Mouse (Mus musculus): ENCODE results near the gene Egfl7. TPM values are rescaled to one million over a fixed set of nuclear protein-coding genes. Genes with fewer than 3 reads are reported as not detected.

Gene Egfl7
- polyA plus RNA-seq, 1 experiment from 2014 or later: 55.1 TPM

GRCm38 (mm10) chr2:26578369-26578768 is 1.4 kb upstream of the Egfl7 start:
- H3K27me3 ChIP-seq: 0 out of 2 replicates have a peak, but pooled peaks cover 3% of the 10 kb centered on the region
- H3K4me2 ChIP-seq: no peak overlapping the region
- no peaks in the 10 kb centered on the region for H3K36me3 ChIP-seq (replicated peaks)
- H3K4me3 ChIP-seq (replicated peaks): no peak overlapping the region
- H3K9ac ChIP-seq: no peak overlapping the region
- no peaks in the 10 kb centered on the region for H3K9me3 ChIP-seq (replicated peaks)
- peak overlapping the region; percentile 24; the same call in 1 of the 2 replicates for H3K27ac ChIP-seq (replicated peaks)
- 18% methylated on average over 6 of the region's 6 CpGs for WGBS (ENCODE audit: insufficient replicate concordance)
- peak; percentile 37; the same call in 1 of the 2 replicates for ATAC-seq (ENCODE audit: insufficient read depth)
- H3K4me1 ChIP-seq (replicated peaks): peaks cover 43% of the 10 kb centered on the region

GRCm38 (mm10) chr2:26580751-26581150 is 937 bp downstream of the Egfl7 start:
- Histone ChIP-seq H3K4me2 (no peak overlapping the region), H3K27me3 (peaks cover 22% of the 10 kb centered on the region), H3K9me3 (replicated peaks) (no peaks in the 10 kb centered on the region), H3K36me3 (replicated peaks) (no peaks in the 10 kb centered on the region), H3K4me3 (replicated peaks) (no peak overlapping the region), H3K27ac (replicated peaks) (no peak overlapping the region), H3K4me1 (replicated peaks) (peaks cover 27% of the 10 kb centered on the region), H3K9ac (no peak overlapping the region)
- no peak for ATAC-seq (ENCODE audit: insufficient read depth)
- WGBS (ENCODE audit: insufficient replicate concordance): 44% methylated on average over 5 of the region's 5 CpGs

DNA sequence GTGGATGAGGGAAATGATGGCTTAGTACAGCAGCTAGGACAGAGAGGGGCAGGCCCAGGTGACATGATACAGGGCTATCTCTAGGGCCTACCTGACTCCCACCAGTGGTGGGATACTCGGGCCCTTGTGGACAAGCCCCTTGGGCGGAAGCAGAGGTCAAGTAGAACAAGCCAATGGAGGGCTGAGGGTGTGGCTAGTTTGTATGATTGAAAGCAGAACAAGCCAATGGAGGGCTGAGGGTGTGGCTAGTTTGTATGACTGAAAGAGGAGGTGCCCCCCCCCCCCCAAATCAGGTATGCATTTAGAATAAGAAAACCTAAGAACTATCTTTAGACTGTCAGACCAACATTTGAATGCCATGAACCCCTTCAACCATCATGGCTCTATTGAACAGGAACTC is 2.4 kb downstream of the Egfl7 start:
- Histone ChIP-seq H3K27ac (replicated peaks) (no peak overlapping the region), H3K36me3 (replicated peaks) (no peaks in the 10 kb centered on the region), H3K9ac (no peak overlapping the region), H3K9me3 (replicated peaks) (no peaks in the 10 kb centered on the region), H3K4me1 (replicated peaks) (peaks cover 27% of the 10 kb centered on the region), H3K27me3 (peaks cover 27% of the 10 kb centered on the region), H3K4me3 (replicated peaks) (no peak overlapping the region), H3K4me2 (no peak overlapping the region)
- WGBS (ENCODE audit: insufficient replicate concordance): 44% methylated on average over 2 of the region's 2 CpGs
- ATAC-seq (ENCODE audit: insufficient read depth): no peak

DNA sequence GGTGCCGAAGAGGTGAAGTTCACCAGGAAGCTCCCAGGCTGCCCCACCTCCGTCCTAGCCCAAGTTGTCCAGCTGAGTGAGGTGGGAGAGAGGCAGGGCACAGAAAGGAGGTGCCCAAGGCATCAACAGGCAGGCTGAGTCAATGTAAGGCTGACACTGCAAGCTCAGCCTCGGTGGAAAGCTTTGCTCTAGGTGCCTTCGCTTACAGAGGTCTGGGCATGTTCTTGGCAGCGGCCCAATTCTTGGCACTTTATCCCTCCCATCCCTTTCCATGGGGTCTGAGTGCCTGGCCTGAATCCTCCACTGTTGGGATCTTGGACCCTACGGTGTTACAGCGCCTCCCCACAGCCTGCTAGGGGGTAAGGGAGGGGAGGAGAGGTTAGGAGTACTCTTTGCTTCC is 2.9 kb downstream of the Egfl7 start:
- H3K9ac ChIP-seq: no peak overlapping the region
- no peak for ATAC-seq (ENCODE audit: insufficient read depth)
- H3K4me2 ChIP-seq: no peak overlapping the region
- H3K9me3 ChIP-seq (replicated peaks): no peaks in the 10 kb centered on the region
- no peak overlapping the region for H3K27ac ChIP-seq (replicated peaks)
- peaks cover 27% of the 10 kb centered on the region for H3K27me3 ChIP-seq
- 52% methylated on average over 7 of the region's 7 CpGs for WGBS (ENCODE audit: insufficient replicate concordance)
- peaks cover 28% of the 10 kb centered on the region for H3K4me1 ChIP-seq (replicated peaks)
- no peaks in the 10 kb centered on the region for H3K36me3 ChIP-seq (replicated peaks)
- no peak overlapping the region for H3K4me3 ChIP-seq (replicated peaks)

DNA sequence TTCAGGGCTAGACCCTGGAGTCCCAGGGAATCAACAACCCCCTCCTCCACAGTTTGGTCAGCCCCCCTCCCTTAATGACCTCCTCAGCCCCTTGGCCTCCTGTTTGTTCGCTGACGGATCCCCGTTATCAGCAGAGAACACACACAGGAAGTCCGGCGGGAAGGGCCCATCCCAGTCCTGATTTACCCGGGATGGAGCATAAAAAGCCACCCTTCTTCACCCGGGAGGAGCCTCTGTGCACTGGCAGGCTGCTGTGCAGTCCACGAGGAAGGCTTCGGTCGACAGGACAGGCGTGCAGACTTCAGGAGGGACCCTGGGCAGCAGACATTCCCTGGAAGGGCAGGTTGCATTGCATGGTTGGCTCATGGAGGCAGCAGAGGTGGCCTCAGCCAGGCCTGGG is 3.8 kb downstream of the Egfl7 start:
- H3K4me1 ChIP-seq (replicated peaks): peaks cover 36% of the 10 kb centered on the region
- H3K9me3 ChIP-seq (replicated peaks): no peaks in the 10 kb centered on the region
- H3K27ac ChIP-seq (replicated peaks): no peak overlapping the region; the same call in 1 of the 2 replicates
- H3K4me3 ChIP-seq (replicated peaks): peak overlapping the region; percentile 23
- H3K36me3 ChIP-seq (replicated peaks): no peaks in the 10 kb centered on the region
- H3K27me3 ChIP-seq: peaks cover 27% of the 10 kb centered on the region
- WGBS (ENCODE audit: insufficient replicate concordance): 5% methylated on average over 11 of the region's 11 CpGs
- no peak for ATAC-seq (ENCODE audit: insufficient read depth)
- no peak overlapping the region for H3K4me2 ChIP-seq
- no peak overlapping the region for H3K9ac ChIP-seq

DNA sequence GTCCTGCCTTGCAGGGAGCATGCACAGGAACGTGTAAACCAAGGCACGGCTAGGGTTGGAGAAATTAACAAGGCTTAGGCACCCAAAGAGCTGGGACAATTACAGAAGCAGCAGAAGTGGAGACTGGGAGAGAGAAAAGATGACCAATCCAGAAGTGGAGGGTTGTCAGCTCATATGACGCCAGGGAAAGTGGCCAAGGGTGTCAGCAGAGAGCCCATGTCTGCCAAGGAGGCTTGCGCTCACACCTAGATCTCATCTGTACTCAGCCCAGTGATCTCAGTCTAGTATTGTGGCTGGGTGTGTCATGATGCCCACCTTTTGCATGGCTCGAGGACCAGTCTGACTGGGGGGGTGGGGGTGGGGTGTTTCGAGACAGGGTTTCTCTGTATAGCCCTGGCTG is 5.9 kb downstream of the Egfl7 start:
- no peaks in the 10 kb centered on the region for H3K9me3 ChIP-seq (replicated peaks)
- ATAC-seq (ENCODE audit: insufficient read depth): no peak
- no peak overlapping the region for H3K4me2 ChIP-seq
- H3K4me1 ChIP-seq (replicated peaks): peaks cover 39% of the 10 kb centered on the region
- peaks cover 27% of the 10 kb centered on the region for H3K27me3 ChIP-seq
- WGBS (ENCODE audit: insufficient replicate concordance): 34% methylated on average over 6 of the region's 6 CpGs
- H3K27ac ChIP-seq (replicated peaks): no peak overlapping the region
- no peak overlapping the region for H3K9ac ChIP-seq
- H3K4me3 ChIP-seq (replicated peaks): peak overlapping the region; percentile 28
- H3K36me3 ChIP-seq (replicated peaks): no peaks in the 10 kb centered on the region

DNA sequence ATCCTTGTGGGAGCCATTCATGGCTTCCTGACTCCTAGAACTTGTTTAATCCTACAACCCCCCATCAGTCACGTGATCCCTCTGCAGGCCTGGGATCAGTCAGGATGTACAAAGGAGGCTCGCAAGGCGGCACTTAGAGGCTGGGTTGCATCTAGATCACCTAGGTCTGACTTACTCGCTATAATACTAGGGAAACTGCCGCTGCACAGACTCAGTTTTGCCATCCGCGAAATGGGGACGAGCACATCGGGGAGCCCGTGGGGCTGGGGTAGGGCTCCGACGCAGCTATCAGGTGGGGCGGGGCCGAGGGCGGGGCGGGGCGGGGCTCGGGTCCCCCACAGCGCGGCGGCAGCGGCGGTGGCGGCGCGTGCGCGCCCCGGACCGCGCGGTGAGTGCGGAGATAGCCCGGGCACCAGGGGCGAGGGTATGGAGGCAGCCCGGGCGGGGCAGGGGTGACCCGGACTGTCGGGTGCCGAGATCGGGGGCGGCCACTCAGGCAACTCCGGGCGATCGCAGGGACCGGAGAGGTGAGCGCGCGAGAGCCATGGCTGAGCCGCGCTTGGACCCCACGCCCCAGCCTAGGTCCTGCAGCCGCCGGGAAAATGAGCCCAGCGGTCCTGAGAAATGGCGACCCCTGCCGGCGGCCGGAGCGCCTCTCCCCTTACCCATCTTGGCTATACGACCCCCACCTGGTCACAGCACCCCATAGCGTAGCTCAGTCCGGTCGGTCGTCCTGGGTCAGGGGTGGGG is 6.7 kb downstream of the Egfl7 start, which contains the start of gene Gm20532:
Gene Gm20532 (plus strand): TSS at position 346 of the 750 bp plus-strand sequence.
- H3K9ac ChIP-seq: peak within 1 kb of the TSS; percentile 55
- 0 out of 2 replicates have a peak, but pooled peaks cover 3% of the 10 kb centered on the region for H3K36me3 ChIP-seq (replicated peaks)
- H3K4me1 ChIP-seq (replicated peaks): peaks cover 42% of the 10 kb centered on the region
- WGBS (ENCODE audit: insufficient replicate concordance): under 1% methylated on average over 65 of the region's 65 CpGs
- no peaks in the 10 kb centered on the region for H3K9me3 ChIP-seq (replicated peaks)
- peak; percentile 65 for ATAC-seq (ENCODE audit: insufficient read depth)
- H3K27ac ChIP-seq (replicated peaks): peak within 1 kb of the TSS; percentile 19; the same call in 1 of the 2 replicates
- H3K27me3 ChIP-seq: peaks cover 27% of the 10 kb centered on the region
- H3K4me2 ChIP-seq: peak within 1 kb of the TSS; percentile 88
- H3K4me3 ChIP-seq (replicated peaks): peak within 1 kb of the TSS; percentile 66

GRCm38 (mm10) chr2:26587044-26587405 is 7.2 kb downstream of the Egfl7 start:
- Histone ChIP-seq H3K27ac (replicated peaks) (peak overlapping the region; percentile 19; the same call in 1 of the 2 replicates), H3K4me2 (peak overlapping the region; percentile 88), H3K9me3 (replicated peaks) (no peaks in the 10 kb centered on the region), H3K9ac (peak overlapping the region; percentile 55), H3K4me1 (replicated peaks) (peaks cover 42% of the 10 kb centered on the region), H3K36me3 (replicated peaks) (0 out of 2 replicates have a peak, but pooled peaks cover 9% of the 10 kb centered on the region), H3K27me3 (peaks cover 27% of the 10 kb centered on the region), H3K4me3 (replicated peaks) (peak overlapping the region; percentile 66)
- WGBS (ENCODE audit: insufficient replicate concordance): 1% methylated on average over 11 of the region's 11 CpGs
- ATAC-seq (ENCODE audit: insufficient read depth): no peak; the same call in none of the 2 replicates

DNA sequence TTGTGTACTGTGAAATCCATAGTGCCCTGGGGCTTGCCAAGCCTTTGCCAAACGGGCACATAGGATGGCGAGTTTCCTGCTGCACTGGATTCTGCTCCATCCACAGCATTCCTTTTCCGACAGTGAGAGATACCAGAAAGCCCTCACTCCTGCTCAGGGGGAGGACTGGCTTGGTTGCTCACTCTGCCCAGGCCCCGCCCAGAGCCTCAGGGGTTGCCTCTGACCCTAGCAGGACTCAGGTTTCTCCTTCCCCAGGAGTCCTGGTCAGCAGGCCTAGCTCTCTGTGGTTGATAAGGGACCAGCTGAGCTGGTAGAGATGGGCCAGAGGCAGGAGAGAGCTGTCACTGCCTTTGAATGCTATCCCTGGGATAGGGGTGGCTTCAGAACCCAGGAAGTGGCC is 8.8 kb downstream of the Egfl7 start:
- H3K27ac ChIP-seq (replicated peaks): no peak overlapping the region
- 64% methylated on average over 4 of the region's 4 CpGs for WGBS (ENCODE audit: insufficient replicate concordance)
- no peak overlapping the region for H3K9ac ChIP-seq
- peaks cover 39% of the 10 kb centered on the region for H3K4me1 ChIP-seq (replicated peaks)
- H3K27me3 ChIP-seq: peaks cover 23% of the 10 kb centered on the region
- no peak for ATAC-seq (ENCODE audit: insufficient read depth)
- no peak overlapping the region for H3K4me2 ChIP-seq
- H3K36me3 ChIP-seq (replicated peaks): peaks cover 23% of the 10 kb centered on the region
- H3K4me3 ChIP-seq (replicated peaks): no peak overlapping the region
- no peaks in the 10 kb centered on the region for H3K9me3 ChIP-seq (replicated peaks)

GRCm38 (mm10) chr2:26589284-26589683 is 9.5 kb downstream of the Egfl7 start:
- Histone ChIP-seq H3K9me3 (replicated peaks) (no peaks in the 10 kb centered on the region), H3K27me3 (peaks cover 16% of the 10 kb centered on the region), H3K4me3 (replicated peaks) (no peak overlapping the region), H3K27ac (replicated peaks) (no peak overlapping the region), H3K4me2 (no peak overlapping the region), H3K4me1 (replicated peaks) (peaks cover 34% of the 10 kb centered on the region), H3K9ac (no peak overlapping the region), H3K36me3 (replicated peaks) (peaks cover 28% of the 10 kb centered on the region)
- ATAC-seq (ENCODE audit: insufficient read depth): no peak
- WGBS (ENCODE audit: insufficient replicate concordance): 72% methylated on average over 10 of the region's 10 CpGs

DNA sequence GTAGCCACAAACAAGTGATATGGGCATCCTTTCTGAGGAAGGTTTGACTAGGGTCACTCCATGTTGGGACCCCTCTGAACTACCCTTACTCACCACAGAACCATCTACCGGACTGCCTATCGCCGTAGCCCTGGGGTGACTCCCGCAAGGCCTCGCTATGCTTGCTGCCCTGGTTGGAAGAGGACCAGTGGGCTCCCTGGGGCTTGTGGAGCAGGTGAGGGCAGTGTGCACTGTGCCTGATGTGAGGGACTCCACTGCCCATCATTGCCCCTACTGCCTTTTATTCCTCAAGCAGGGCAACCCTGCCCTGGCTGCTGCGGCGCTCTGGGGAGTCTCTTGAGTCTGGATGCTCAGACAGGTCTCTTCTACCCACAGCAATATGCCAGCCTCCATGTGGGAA is 10.5 kb downstream of the Egfl7 start:
- no peak overlapping the region for H3K4me3 ChIP-seq (replicated peaks)

More for the DNA sequence above, 10.5 kb downstream of the Egfl7 start:
- WGBS (ENCODE audit: insufficient replicate concordance): 79% methylated on average over 7 of the region's 7 CpGs
- peaks cover 10% of the 10 kb centered on the region for H3K27me3 ChIP-seq
- no peak for ATAC-seq (ENCODE audit: insufficient read depth)
- H3K4me1 ChIP-seq (replicated peaks): peaks cover 43% of the 10 kb centered on the region
- peaks cover 37% of the 10 kb centered on the region for H3K36me3 ChIP-seq (replicated peaks)
- no peaks in the 10 kb centered on the region for H3K9me3 ChIP-seq (replicated peaks)
- H3K4me2 ChIP-seq: no peak overlapping the region
- H3K9ac ChIP-seq: no peak overlapping the region
- H3K27ac ChIP-seq (replicated peaks): no peak overlapping the region
